Mouse (Mus musculus): ENCODE measurements at regions not wholly inside any gene's neighbourhood (a gene's known extent, or its start where the extent isn't known, plus 50 kb on each side); places are given as distances from the start of the nearest gene placed in this dataset.
A peak's percentile ranks its signal among the peaks of the same experiment; 100 is the strongest.

DNA sequence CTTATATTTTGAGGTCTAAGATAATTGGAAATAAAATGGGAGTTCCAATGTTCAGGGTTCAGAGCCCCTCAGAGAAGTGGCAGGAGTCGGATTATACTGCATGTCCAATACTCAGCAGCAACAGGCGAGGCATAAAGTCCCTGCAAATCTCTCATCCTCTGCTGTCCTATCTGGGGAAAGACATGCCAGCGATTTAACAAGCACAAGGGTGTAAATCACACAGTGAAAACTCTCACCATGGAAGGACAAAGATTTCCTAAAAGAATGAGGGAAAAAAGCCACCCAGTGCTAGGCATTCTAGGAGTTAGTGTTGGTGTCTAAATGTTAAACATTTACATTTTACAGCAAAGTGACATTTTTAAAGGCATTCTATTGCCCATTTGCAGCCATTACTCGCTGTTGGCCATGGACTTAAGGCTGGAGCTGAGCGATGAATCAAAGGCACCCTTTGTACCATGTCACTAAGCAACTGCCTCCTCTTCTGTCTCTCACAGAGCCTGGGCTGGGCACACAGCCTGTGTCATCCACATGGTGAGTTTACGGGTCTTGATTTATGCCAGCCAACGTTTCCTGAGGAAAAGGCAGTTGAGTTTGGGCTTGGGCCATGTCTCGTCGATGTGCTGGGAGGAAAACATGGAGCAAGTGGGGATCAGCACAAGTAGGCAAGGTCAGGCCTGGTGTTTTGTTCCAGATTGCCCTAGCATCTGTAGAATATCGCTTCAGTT lies 265.9 kb upstream of the Ncam1 start:
- 79% methylated on average over 10 of the region's 10 CpGs for WGBS
- no peak for ATAC-seq (ENCODE audit: insufficient read depth)

DNA sequence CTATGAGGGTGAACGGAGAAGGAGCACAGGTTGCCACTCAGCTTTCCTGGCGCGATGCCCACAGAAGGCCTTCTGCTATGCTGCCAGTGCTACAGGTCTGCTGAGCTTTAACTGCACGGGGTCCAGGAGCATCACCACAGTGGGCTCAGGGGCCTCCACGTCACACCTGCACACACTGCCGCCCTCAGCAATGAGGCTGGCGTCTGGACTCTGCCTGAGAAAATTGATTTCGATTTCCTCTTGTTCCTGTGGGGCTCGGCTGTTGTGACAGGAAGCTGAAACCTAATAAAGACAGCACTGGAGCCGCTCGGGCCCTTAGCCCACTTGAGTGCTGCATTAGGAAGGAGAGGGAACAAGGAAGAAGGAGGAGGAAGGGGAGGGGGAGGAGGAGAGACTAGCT lies 239.5 kb upstream of the Ncam1 start:
- no peak for ATAC-seq (ENCODE audit: insufficient read depth)

More for the DNA sequence above, 265.9 kb upstream of the Ncam1 start:
- H3K9me3 ChIP-seq (ENCODE audit: low read depth, low read length) = no peaks in the 10 kb centered on the region
- H3K9ac ChIP-seq = no peak overlapping the region
- no peaks in the 10 kb centered on the region for H3K4me1 ChIP-seq (ENCODE audit: insufficient read depth)
- no peak for TF ChIP-seq CTCF (IDR thresholded peaks at IDR 0.05; ENCODE audit: low read depth)
- no peak overlapping the region for H3K4me2 ChIP-seq
- DNase-seq = no peak
- no peak overlapping the region for H3K27ac ChIP-seq (ENCODE audit: low read depth)
- H3K36me3 ChIP-seq (ENCODE audit: insufficient read depth) = no peaks in the 10 kb centered on the region
- H3K4me3 ChIP-seq (ENCODE audit: low read depth, low read length) = no peak overlapping the region
- H3K27me3 ChIP-seq (ENCODE audit: insufficient read depth, low read length) = no peaks in the 10 kb centered on the region

DNA sequence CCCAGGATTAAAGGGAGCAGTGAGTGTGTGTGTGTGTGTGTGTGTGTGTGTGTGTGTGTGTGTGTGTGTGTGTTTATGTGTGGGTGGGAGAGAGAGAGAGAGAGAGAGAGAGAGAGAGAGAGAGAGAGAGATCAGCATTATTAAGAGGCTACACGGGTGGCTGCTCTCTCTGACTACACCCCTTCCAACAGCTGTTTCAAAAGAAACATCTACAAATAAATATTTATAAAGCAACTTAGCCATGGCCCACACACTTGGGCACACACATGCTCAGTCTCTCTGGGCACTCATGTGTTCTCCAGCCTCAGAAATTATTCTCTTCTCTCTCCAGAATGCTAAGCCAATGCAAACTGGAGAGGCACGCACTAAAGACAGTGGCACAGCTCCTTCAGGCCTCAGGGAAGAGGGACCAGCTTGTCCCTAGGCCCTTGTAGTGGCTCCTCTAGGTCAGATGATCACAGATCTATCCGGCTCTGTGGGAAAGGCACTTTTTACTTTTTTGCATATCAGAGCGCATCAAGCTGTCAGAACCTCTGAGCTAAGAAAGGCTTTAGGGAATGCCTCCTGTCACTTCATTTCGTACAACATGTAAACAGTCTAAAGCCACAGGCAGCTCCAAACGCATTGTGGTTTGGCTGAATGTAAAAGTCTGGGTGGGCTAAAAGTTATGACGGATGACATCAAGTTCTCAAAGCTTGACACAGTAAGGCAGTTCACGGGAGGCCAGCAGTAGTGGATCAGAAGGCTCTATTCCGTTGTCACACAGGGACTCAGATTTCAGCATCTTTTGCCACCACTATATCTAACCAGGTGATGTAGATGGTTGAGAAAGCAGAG lies 233.8 kb upstream of the Ncam1 start:
- DNase-seq = peak; percentile 82
- no peak overlapping the region for H3K4me3 ChIP-seq (ENCODE audit: low read depth, low read length)
- peak; percentile 88 for ATAC-seq (ENCODE audit: insufficient read depth)
- H3K4me1 ChIP-seq (ENCODE audit: insufficient read depth) = peaks cover 5% of the 10 kb centered on the region; the same call in 1 of the 2 replicates
- H3K9ac ChIP-seq = no peak overlapping the region
- no peak overlapping the region for H3K4me2 ChIP-seq
- no peaks in the 10 kb centered on the region for H3K27me3 ChIP-seq (ENCODE audit: insufficient read depth, low read length)
- no peaks in the 10 kb centered on the region for H3K36me3 ChIP-seq (ENCODE audit: insufficient read depth)
- H3K27ac ChIP-seq (ENCODE audit: low read depth) = no peak overlapping the region
- WGBS = 30% methylated on average over 9 of the region's 9 CpGs
- H3K9me3 ChIP-seq (ENCODE audit: low read depth, low read length) = no peaks in the 10 kb centered on the region
- no peak for TF ChIP-seq CTCF (IDR thresholded peaks at IDR 0.05; ENCODE audit: low read depth)

More for the DNA sequence above, 239.5 kb upstream of the Ncam1 start:
- Histone ChIP-seq H3K9me3 (ENCODE audit: low read depth, low read length) (no peaks in the 10 kb centered on the region), H3K36me3 (ENCODE audit: insufficient read depth) (no peaks in the 10 kb centered on the region), H3K4me1 (ENCODE audit: insufficient read depth) (no peaks in the 10 kb centered on the region; the same call in 1 of the 2 replicates), H3K27me3 (ENCODE audit: insufficient read depth, low read length) (no peaks in the 10 kb centered on the region), H3K9ac (no peak overlapping the region), H3K4me3 (ENCODE audit: low read depth, low read length) (no peak overlapping the region), H3K4me2 (no peak overlapping the region), H3K27ac (ENCODE audit: low read depth) (no peak overlapping the region)
- no peak for TF ChIP-seq CTCF (IDR thresholded peaks at IDR 0.05; ENCODE audit: low read depth)
- peak; percentile 35 for DNase-seq
- WGBS = 44% methylated on average over 11 of the region's 11 CpGs

DNA sequence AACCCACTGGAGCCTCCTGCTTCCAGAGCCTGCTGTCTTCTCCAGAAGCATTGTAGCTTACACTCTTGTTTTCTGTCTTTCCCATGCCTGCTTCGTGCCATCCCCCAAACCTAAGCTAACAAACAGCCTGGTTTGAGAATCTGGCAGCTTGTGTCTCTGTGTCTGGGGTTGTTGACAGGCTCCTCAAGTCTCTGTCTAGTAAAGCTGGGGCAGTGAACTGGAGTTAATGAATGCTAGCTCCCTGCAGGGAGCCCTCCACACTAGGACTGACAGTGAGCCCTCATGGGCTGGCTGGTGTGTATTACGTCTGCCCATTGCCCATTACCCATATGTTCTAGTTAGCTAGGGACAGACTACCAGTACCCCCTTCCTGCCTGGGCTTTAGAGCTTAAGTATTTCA lies 232.6 kb upstream of the Ncam1 start:
- Histone ChIP-seq H3K9ac (no peak overlapping the region), H3K36me3 (ENCODE audit: insufficient read depth) (no peaks in the 10 kb centered on the region), H3K4me2 (no peak overlapping the region), H3K27ac (ENCODE audit: low read depth) (no peak overlapping the region), H3K27me3 (ENCODE audit: insufficient read depth, low read length) (no peaks in the 10 kb centered on the region), H3K9me3 (ENCODE audit: low read depth, low read length) (no peaks in the 10 kb centered on the region), H3K4me3 (ENCODE audit: low read depth, low read length) (no peak overlapping the region), H3K4me1 (ENCODE audit: insufficient read depth) (peaks cover 5% of the 10 kb centered on the region; the same call in 1 of the 2 replicates)
- ATAC-seq (ENCODE audit: insufficient read depth) (no peak), DNase-seq (no peak)
- WGBS = 58% methylated on average over 2 of the region's 2 CpGs
- TF ChIP-seq CTCF (IDR thresholded peaks at IDR 0.05; ENCODE audit: low read depth) = no peak

DNA sequence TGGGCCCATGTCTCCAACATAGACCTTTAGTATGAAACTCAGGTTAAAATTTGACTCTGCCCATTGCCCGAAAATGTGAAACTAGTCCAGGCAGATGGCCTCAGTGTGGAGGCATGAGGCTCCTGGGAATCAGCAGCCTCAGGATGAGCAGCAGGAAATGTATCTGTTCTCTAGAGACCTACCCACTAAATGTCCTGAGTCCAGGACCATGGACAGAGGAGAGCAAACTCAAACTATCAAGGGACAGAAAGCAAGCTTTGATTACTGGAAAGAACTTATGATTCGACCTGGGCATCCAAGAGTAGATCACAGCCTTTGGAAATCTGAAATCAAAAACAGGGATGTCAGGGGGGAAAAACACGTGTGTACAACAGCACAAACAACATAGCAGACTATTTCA lies 230.3 kb upstream of the Ncam1 start:
- no peaks in the 10 kb centered on the region for H3K27me3 ChIP-seq (ENCODE audit: insufficient read depth, low read length)
- TF ChIP-seq CTCF (IDR thresholded peaks at IDR 0.05; ENCODE audit: low read depth) = no peak
- no peak for ATAC-seq (ENCODE audit: insufficient read depth)

DNA sequence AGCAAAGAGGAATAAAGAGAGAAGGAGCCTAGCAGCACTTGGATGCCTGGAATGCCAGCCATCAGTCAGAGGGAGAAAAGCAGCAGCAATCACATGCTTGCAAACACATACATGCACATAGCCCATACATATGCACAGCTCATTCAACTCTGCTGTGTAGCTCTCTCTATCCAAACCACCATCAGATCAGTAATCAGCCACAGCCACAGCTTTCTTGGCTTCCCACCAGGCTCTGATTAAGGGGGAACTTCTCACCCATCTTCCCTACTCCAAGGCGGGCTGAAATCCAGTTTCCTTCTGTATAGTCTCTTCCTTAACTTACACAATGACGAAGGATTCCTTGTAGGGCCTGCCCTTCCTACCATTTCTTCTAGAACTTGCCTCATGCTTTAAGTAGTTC lies 229.8 kb upstream of the Ncam1 start:
- Histone ChIP-seq H3K27me3 (ENCODE audit: insufficient read depth, low read length) (no peaks in the 10 kb centered on the region), H3K9ac (no peak overlapping the region), H3K36me3 (ENCODE audit: insufficient read depth) (no peaks in the 10 kb centered on the region), H3K27ac (ENCODE audit: low read depth) (no peak overlapping the region), H3K4me3 (ENCODE audit: low read depth, low read length) (no peak overlapping the region), H3K9me3 (ENCODE audit: low read depth, low read length) (no peaks in the 10 kb centered on the region), H3K4me2 (no peak overlapping the region), H3K4me1 (ENCODE audit: insufficient read depth) (peaks cover 5% of the 10 kb centered on the region; the same call in 1 of the 2 replicates)
- WGBS = 79% methylated on average over 2 of the region's 2 CpGs
- no peak for TF ChIP-seq CTCF (IDR thresholded peaks at IDR 0.05; ENCODE audit: low read depth)
- no peak for ATAC-seq (ENCODE audit: insufficient read depth)
- no peak for DNase-seq

More for the DNA sequence above, 230.3 kb upstream of the Ncam1 start:
- Histone ChIP-seq H3K4me3 (ENCODE audit: low read depth, low read length) (no peak overlapping the region), H3K9me3 (ENCODE audit: low read depth, low read length) (no peaks in the 10 kb centered on the region), H3K27ac (ENCODE audit: low read depth) (no peak overlapping the region), H3K4me1 (ENCODE audit: insufficient read depth) (peaks cover 5% of the 10 kb centered on the region; the same call in 1 of the 2 replicates), H3K36me3 (ENCODE audit: insufficient read depth) (no peaks in the 10 kb centered on the region), H3K9ac (no peak overlapping the region), H3K4me2 (no peak overlapping the region)
- 28% methylated on average over 3 of the region's 3 CpGs for WGBS
- peak; percentile 88 for DNase-seq

DNA sequence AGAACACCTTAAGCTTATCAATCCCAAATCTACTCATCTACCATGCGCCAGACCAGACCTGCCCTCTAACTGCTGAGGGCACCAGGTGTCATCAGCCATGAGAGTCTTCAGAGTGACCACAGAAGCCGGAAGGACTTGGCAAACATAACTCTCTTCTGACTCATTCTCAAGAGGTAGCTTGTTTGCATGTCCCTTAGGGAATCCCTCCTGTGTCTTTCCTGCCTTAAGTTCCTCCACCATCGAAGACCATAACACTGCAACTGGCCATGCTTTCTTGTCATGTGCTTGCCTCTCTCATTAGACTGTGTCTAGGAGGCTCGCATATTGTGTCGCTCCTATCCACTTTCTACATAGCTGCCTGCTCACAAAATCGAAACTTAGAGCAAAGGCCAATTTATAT lies 226.1 kb upstream of the Ncam1 start:
- Histone ChIP-seq H3K27ac (ENCODE audit: low read depth) (no peak overlapping the region), H3K4me2 (no peak overlapping the region), H3K9me3 (ENCODE audit: low read depth, low read length) (no peaks in the 10 kb centered on the region), H3K4me3 (ENCODE audit: low read depth, low read length) (no peak overlapping the region), H3K9ac (no peak overlapping the region), H3K36me3 (ENCODE audit: insufficient read depth) (no peaks in the 10 kb centered on the region), H3K27me3 (ENCODE audit: insufficient read depth, low read length) (no peaks in the 10 kb centered on the region), H3K4me1 (ENCODE audit: insufficient read depth) (no peaks in the 10 kb centered on the region)
- no peak for DNase-seq
- no peak for ATAC-seq (ENCODE audit: insufficient read depth)
- TF ChIP-seq CTCF (IDR thresholded peaks at IDR 0.05; ENCODE audit: low read depth) = no peak
- WGBS = 78% methylated on average over 6 of the region's 6 CpGs

All from lung, embryonic 14.5 days (tissue).